Mouse (Mus musculus) v-Abl transformed pro-B cells (cell line): ENCODE measurements around the gene Olfr221.

Experiments used
- in situ Hi-C, 2 experiments: fragments of 400-800 bp; cut with MboI; formaldehyde crosslinking; loops; one replicate each; pipeline ENCODE4 v1.15.1; 2025; ENCODE audit not compliant: unreplicated experiment in 2 of 2

Gene Olfr221

GRCm38 (mm10) chr14:52009841-52010240 is 32.4 kb downstream of the Olfr221 start:
- in situ Hi-C loops: loop anchor here (10.0 to 25.0 kb wide), 4 partner anchors 95 to 923 kb away; partner anchors contain the start of genes Ang (in 1 of the 2), Ang4 (in 1 of the 2), Eddm3b (in 1 of the 2) and Hnrnpc (in 1 of the 2)

GRCm38 (mm10) chr14:52009361-52009760 is 32.9 kb downstream of the Olfr221 start:
- in situ Hi-C loops: loop anchor here (25.0 kb wide), 3 partner anchors 247 to 922 kb away; partner anchors contain the start of genes Ang (in 1 of the 2), Ang4 (in 1 of the 2), Eddm3b (in 1 of the 2) and Rnase4 (in 1 of the 2)

- in situ Hi-C loops: loop anchor here (25.0 kb wide), 3 partner anchors 246 to 921 kb away; partner anchors contain the start of genes Ang (in 1 of the 2), Ang4 (in 1 of the 2), Eddm3b (in 1 of the 2) and Rnase4 (in 1 of the 2)
Measured at GRCm38 (mm10) chr14:52008321-52009203, 33.7 kb downstream of the Olfr221 start.

GRCm38 (mm10) chr14:52006771-52007170 is 35.5 kb downstream of the Olfr221 start:
- in situ Hi-C loops: loop anchor here (25.0 kb wide), 3 partner anchors 244 to 919 kb away; partner anchors contain the start of genes Ang (in 1 of the 2), Ang4 (in 1 of the 2), Eddm3b (in 1 of the 2) and Rnase4 (in 1 of the 2)

DNA sequence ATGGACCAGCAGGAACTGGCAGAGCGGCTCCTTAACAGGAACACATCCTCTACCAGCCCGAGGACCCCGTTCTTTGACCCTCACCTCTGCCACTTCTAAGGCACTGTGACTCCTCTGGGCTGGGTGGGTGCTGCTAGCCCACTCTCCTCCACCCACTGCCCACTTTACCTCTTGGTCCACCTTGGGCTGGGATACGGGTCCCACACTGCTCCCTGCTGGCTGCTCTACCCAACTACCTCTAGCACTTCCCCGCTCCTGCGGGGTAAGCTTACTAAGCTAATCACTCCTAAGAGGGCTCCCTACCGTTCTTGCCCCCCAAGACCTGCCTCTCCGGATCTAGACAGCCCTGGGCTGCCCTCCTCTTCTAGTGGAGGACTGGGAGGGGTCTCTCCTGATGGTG is 36.0 kb downstream of the Olfr221 start:
- in situ Hi-C loops: loop anchor here (25.0 kb wide), 3 partner anchors 244 to 919 kb away; partner anchors contain the start of genes Ang (in 1 of the 2), Ang4 (in 1 of the 2), Eddm3b (in 1 of the 2) and Rnase4 (in 1 of the 2)

GRCm38 (mm10) chr14:52005616-52006015 is 36.6 kb downstream of the Olfr221 start:
- in situ Hi-C loops: loop anchor here (25.0 kb wide), 3 partner anchors 243 to 918 kb away; partner anchors contain the start of genes Ang (in 1 of the 2), Ang4 (in 1 of the 2), Eddm3b (in 1 of the 2) and Rnase4 (in 1 of the 2)

DNA sequence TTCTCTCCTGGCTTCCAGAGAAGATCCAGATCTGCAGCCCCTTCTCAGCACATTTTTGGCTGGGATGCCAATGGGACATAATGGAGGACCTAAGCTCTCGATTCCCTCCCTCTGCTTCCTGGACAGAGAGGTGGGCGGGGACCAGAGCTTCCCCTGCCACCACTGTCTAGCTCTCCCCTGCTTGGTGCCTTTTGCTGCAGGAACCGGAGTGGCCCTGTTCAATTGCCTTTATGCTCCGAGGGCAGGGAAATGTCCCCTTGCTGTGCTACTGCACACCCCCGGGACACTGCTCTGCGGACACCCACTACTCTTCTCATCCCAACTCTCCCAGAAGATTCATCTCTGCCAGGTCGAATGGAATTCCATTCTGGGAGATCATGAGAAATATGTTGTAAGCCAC is 37.1 kb downstream of the Olfr221 start:
- in situ Hi-C loops: loop anchor here (25.0 kb wide), 3 partner anchors 243 to 918 kb away; partner anchors contain the start of genes Ang (in 1 of the 2), Ang4 (in 1 of the 2), Eddm3b (in 1 of the 2) and Rnase4 (in 1 of the 2)

- in situ Hi-C loops: loop anchor here (25.0 kb wide), 3 partner anchors 242 to 917 kb away; partner anchors contain the start of genes Ang (in 1 of the 2), Ang4 (in 1 of the 2), Eddm3b (in 1 of the 2) and Rnase4 (in 1 of the 2)
Measured at GRCm38 (mm10) chr14:52003981-52004495, 38.2 kb downstream of the Olfr221 start.

- in situ Hi-C loops: no loop called here
Measured at GRCm38 (mm10) chr14:51997483-51997882, 44.8 kb downstream of the Olfr221 start.

- in situ Hi-C loops: no loop called here
Measured at GRCm38 (mm10) chr14:51996866-51997265, 45.4 kb downstream of the Olfr221 start.

DNA sequence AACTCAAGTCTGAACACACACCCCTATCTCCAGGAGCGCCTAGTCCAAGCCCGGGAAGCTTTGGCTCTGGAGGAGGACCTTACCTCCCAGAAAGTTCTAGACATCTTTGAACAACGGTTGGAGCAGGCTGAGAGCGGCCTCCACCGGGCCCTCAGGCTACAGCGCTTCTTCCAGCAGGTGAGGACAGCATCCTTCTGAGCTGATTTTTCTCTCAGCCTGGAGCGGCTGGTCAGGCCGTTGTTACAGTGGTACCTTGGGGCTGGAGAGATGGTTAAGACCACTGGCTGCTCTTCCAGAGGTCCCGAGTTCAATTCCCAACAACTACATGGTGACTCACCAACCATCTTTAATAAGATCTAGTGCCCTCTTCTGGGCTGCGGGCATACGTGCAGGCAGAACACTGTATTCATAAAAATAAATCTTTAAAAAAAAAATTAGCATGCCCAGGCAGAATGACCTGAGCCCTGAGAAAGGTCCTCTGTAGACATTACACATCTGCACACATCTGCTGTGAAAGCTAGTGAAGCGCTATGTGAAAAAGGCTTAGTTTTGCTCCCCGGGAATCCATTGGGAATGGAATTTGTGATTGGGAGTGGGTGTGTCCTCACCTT is 45.9 kb downstream of the Olfr221 start:
- in situ Hi-C loops: no loop called here

GRCm38 (mm10) chr14:51995219-51995871 is 46.9 kb downstream of the Olfr221 start:
- in situ Hi-C loops: no loop called here

GRCm38 (mm10) chr14:51994453-51994852 is 47.8 kb downstream of the Olfr221 start:
- in situ Hi-C loops: no loop called here

DNA sequence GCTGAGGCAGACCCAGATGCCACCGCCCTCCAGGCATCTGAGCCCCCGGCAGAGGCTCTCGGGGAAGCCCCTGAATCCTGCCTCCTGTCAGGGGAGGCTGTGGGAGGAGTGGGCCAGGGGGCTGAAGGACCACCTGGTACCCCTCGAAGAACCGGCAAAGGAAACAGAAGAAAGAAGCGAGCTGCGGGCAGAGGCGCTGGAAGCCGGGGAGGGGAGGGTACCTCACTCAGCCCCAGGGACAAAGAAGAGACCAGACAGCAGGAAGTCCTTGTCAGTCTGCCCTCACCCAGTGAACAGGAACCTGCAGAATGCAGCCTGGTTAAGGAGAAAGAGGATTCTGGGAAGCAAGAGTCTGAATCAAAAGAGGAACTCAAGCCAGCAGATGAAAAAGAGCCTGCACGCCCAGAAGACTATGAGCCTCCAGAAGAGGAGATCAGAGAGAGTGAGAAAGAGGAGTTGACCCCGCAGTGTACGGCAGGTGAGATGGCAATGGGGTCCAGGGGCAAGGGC is 52.7 kb downstream of the Olfr221 start:
- in situ Hi-C loops: no loop called here

- in situ Hi-C loops: no loop called here
Measured at GRCm38 (mm10) chr14:51988731-51989130, 53.5 kb downstream of the Olfr221 start.

DNA sequence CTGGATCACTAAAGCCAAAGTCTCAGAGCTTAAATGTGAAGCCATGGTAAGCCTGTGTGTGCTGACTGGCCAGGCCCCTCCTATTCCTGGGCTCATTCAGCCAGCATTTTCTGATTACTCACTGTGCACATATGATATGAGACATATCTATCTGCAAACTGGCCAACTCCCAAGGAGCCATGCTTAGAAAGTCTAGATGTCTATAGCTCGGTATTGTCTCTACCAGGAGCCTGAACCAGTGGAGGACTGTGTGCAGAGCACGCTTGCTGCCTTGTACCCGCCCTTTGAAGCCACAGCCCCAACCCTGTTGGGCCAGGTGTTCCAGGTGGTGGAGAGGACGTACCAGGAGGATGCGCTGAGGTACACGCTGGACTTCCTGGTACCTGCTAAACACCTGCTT is 55.1 kb downstream of the Olfr221 start:
- in situ Hi-C loops: no loop called here

DNA sequence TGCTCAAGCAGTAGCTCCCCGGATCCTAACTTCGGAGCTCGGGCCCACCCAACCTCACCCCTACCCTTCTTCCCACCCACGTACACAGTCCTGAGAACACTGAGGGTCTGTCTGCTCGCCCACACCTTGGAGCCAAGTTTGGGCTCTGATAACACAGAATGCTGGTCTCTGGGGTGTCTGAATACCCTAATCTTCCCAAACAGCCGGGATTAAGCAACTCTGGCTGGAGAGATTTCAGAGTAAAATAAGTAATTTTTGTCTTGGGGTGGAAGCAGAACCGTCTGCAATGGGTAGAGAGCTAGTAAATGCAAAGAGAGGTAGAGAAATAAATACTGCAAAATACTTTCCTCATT is 56.1 kb downstream of the Olfr221 start:
- in situ Hi-C loops: no loop called here

DNA sequence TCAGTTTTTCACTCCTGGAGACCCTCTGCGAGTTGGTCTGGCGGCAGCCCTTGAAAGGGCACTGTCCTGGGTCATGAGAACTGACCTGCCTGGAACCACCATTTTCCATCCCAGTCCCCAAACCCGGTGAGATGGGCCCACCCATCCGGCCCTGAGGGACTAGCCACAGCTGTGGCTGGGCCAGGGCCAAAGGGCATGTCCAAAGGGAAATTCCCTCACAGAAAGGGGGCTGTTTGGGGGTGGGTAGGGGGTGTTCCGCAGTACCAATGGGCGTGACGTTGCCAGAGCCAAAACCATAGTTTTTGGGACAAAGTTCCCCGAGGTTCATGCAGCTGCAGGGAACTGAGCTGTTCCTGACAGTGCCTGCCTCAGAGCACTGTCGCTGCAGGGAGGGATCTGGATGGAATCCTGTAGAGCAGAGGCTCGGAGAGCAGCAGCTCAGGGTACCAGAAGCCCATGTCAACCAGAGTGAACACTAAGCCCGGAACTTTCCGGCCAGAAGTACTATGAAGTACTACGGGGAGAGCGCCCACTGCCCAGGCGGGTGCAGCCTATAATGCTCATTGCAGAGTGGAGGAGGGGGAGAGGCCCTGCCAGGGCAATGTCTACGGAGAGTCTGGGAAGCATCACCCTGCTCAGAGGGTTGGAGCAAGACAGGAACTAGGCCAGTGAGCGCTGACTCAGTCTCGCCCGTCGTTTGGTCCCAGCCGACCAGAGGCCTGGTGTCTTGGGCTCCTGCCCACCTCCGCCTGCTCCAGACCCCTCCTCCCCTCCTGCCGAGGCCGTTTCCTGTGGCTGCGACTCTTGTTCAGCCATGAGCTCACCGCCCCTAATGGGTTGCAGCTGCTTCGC is 56.7 kb downstream of the Olfr221 start:
- in situ Hi-C loops: no loop called here
